Mouse (Mus musculus): ENCODE results near the gene Lpo. TPM values are rescaled to one million over a fixed set of nuclear protein-coding genes. Genes with fewer than 3 reads are reported as not detected.

Lpo gene
- total RNA-seq, 2 experiments from 2014 or later, result 0.05 TPM; not detected in 1

DNA sequence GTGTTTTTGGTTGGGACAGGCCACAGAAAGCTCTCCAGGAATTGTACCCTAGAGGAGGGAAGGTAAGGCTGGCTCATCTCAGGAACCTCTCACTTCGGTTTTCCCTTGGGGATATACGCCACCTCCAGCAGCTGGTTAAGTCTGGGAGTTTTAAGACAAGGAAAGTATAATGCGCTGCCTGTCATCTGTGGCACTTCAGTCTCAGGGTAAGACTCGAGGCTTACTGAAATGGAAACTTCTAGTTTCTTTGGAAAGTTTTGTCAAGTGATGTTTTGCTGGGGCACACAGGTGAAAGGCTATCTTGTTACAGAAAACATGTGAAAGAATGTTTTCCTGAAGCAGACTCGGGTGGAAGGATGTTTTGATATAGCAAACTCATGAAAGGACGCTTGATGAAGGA, 20.7 kb downstream of the Lpo start:
- ATAC-seq (replicated peaks; ENCODE audit: poor library complexity), result no peak

GRCm38 (mm10) chr11:87805448-87805847, 22.6 kb downstream of the Lpo start:
- ATAC-seq (replicated peaks; ENCODE audit: poor library complexity), result no peak

DNA sequence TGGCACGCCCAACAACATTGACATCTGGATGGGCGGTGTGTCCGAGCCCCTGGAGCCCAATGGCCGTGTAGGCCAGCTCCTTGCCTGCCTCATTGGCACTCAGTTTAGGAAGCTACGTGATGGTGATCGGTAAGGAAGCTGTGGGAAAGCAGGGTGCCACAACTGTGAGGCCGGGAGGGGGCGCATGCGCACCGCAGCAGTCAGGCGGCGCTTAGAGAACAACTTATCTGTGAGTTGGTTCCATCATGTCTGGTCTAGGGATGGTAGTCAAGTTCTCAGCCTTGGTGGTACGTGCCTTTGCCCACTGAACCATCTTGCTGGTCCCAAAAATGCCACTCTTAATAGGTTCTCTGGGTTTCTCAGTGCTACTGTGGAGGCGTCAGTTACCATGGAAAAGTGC, 25.5 kb downstream of the Lpo start:
- ATAC-seq (replicated peaks; ENCODE audit: poor library complexity), result no peak

DNA sequence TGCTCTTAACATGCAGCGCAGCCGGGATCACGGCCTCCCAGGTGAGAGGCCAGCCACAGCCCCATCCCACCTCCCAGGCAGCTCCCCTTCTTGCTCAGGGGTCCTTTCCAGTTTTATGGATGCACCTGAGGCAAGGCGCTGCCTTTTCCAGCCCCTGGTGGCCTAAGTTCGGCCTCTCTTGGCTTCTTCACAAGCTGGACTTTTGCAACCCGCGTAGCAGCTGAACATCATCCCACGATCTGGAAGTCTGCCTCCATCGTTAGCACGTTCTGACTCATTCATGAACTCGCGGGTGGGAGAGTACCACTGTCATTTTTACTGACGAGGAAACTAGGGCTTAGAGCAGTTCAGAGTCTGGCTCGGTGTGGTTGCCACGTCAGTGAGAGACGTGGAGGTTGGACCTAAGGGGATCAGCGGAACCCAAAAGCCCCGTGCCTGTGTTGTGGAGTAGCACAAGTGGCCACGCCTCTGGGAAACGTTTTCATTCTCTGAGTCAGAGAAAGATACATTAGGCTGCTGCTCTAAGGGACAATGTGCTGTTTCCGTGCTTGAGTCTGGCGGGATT, 26.3 kb downstream of the Lpo start:
- ATAC-seq (replicated peaks; ENCODE audit: poor library complexity), result no peak

DNA sequence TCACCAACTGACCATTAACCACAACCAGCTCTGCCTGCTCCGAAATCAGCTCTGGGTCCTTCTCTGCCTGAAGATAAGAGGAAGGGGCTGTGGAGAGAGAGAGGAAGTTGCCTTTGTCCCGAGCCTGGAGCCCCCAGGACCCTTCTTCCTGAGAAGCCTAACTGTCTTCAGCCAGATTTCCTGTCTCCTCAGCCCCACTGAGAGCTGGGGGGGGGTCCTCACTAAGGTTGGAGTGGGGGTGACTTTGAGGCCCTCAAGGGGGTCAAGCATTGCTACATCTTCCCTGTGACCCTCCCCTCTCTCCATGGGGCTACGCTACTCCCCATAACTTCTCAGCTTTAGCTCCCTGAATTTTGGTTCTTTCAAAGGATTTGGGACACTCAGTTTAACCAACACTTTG, 34.6 kb downstream of the Lpo start, which contains the start of gene Mpo:
Gene Mpo (plus strand): TSS at position 122 of the 400 bp plus-strand sequence.
- ATAC-seq (replicated peaks; ENCODE audit: poor library complexity), result peak; percentile 59

- peak; percentile 59 for ATAC-seq (replicated peaks; ENCODE audit: poor library complexity)
Measured at GRCm38 (mm10) chr11:87790088-87790487, 38.0 kb downstream of the Lpo start.

- no peak for ATAC-seq (replicated peaks; ENCODE audit: poor library complexity)
Measured at GRCm38 (mm10) chr11:87780130-87780529, 48.0 kb downstream of the Lpo start.

GRCm38 (mm10) chr11:87779392-87779791, 48.7 kb downstream of the Lpo start:
- peak; percentile 51 for ATAC-seq (replicated peaks; ENCODE audit: poor library complexity)

DNA sequence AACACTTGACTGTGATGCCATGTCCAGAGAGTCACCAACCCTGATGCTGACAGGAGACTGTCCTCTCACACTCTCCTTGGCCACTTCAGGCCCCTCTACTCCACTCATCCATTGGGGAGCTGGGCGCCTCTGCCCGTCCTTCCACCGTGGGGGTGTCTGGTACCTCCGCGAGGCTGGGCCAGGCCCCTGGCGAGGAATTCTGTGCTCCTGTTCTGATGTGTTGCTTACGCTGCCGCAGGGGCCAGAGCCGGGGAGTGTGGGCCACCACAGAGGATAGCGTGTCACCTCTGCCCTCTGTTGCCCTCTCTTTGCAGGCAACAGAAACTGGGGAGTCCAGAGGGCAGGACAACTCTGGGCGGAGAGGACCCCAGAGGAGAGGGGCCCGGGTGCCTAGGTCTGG, 49.2 kb downstream of the Lpo start:
- ATAC-seq (replicated peaks; ENCODE audit: poor library complexity), result no peak

DNA sequence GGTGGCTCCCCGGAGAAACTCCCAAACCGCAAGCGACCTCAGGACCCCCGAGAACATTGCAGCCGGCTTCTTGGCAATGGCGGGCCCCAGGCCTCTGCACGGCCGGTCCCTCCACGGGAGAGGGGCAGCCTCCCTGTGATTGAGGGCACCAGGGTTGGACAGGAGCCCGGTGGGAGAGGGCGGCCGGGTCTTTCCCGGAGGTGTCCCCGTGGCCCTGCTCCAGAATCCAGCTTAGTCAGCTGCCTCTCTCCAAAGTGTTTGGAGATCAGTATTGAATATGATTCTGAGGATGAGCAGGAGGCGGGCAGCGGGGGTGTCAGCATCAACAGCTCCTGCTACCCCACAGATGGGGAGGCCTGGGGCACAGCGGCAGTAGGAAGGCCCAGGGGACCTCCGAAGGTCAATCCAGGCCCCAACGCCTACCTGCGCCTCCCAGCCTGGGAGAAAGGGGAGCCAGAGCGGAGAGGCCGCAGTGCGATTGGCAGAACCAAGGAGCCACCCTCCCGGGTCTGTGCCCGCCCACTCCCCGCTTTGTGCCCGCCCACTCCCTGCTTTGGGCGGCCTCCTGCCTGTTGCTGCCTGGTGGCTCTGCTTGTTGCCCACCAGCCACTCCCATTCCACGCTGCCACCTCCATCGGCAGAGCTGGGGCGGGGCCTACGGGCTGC, 49.9 kb downstream of the Lpo start:
- ATAC-seq (replicated peaks; ENCODE audit: poor library complexity), result peak; percentile 91

DNA sequence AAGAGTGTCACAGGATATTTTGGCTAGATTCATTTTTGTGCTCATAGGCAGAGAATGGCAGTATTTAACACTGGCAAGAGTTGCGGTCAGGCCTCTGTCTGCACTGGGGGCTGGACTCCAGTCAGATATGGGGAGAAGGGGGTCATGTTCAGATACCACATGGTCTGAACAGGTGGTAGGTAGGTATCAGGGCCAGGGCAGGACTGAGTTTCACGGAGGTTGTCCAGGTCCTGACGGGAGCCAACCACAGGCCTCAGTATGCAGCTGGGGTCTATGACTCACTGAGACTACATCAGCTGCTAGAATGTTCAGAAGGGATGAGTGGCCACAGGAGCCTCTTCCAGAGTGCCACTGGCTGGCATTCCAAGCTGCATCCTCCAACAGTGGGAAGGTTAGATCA, 55.7 kb downstream of the Lpo start:
- ATAC-seq (replicated peaks; ENCODE audit: poor library complexity), result no peak

GRCm38 (mm10) chr11:87770989-87771388, 57.1 kb downstream of the Lpo start:
- peak; percentile 91 for ATAC-seq (replicated peaks; ENCODE audit: poor library complexity)

DNA sequence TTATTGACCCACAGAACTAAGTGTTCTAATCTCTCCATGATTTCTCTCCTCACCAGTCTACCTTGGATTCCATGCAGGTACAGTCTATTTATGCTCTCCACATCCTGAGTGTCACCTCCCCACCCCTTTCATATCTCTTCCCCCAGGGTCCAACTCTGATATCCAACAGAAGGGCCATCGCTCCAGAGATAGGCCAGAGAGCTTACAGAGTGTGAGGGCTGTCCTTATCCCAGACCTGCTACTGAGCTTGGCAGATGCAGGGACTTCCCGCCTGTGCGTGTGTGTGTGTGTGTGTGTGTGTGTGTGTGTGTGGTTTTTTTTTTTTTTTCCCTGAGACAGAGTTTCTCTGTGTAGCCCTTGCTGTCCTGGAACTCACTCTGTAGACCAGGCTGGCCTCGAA, 59.3 kb downstream of the Lpo start:
- no peak for ATAC-seq (replicated peaks; ENCODE audit: poor library complexity)

- no peak for ATAC-seq (replicated peaks; ENCODE audit: poor library complexity)
Measured at GRCm38 (mm10) chr11:87763988-87764876, 63.9 kb downstream of the Lpo start.

DNA sequence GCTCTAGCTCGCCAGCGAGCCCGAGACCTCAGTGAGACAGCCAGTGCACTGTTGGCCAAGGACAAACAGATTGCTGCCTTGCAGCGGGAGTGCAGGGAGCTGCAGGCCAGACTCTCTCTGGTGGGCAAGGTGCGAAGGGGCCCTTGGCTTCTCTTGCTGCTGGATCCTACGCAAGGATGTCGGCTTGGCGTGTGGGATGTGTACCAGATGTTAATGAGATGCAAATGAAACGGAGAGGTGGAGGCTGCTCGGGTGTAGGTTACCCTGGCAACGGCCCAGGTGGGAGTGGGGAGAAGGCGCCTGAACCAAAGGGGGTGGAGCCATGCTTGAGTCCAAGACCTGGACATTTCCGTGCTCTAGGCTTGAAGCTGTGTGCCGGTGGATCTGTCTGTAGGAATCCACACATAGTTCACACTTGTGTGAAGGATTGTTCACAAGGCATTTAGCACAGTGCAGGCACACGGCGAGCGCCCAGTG, 64.5 kb downstream of the Lpo start:
- no peak for ATAC-seq (replicated peaks; ENCODE audit: poor library complexity)

DNA sequence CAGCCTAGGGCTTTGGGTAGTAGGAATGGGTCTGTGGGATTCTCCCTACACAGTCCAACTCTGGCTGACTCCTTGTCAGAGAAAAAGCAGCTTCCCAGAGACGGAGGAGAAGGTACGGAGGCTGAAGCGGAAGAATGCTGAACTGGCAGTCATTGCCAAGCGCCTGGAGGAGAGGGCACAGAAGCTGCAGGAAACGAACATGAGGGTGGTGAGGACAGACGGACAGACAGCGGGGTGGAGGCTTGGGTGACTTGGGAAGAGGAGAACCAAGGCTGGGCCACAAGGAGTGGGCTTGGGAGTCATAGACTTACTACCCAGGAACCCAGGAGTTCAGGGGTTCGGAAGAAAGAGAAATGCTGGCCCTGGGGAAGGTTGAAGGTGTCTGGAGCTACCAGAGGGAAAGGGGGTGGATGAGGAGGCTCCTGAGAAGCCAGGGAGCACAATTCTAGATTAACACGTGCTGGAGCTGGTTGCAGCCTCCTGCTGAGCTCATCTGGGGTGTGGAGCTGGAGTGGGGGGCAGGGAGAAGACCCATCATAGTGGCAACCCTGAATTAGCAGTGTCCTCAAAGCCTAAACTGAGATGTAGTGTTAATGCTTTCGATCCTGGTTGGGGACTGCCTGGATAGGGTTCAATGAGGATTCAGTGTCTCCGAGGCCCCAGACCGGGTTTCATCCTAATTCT, 65.2 kb downstream of the Lpo start:
- no peak for ATAC-seq (replicated peaks; ENCODE audit: poor library complexity)

GRCm38 (mm10) chr11:87761806-87762701, 66.0 kb downstream of the Lpo start:
- no peak for ATAC-seq (replicated peaks; ENCODE audit: poor library complexity)

GRCm38 (mm10) chr11:87761181-87761721, 66.8 kb downstream of the Lpo start:
- ATAC-seq (replicated peaks; ENCODE audit: poor library complexity), result no peak

DNA sequence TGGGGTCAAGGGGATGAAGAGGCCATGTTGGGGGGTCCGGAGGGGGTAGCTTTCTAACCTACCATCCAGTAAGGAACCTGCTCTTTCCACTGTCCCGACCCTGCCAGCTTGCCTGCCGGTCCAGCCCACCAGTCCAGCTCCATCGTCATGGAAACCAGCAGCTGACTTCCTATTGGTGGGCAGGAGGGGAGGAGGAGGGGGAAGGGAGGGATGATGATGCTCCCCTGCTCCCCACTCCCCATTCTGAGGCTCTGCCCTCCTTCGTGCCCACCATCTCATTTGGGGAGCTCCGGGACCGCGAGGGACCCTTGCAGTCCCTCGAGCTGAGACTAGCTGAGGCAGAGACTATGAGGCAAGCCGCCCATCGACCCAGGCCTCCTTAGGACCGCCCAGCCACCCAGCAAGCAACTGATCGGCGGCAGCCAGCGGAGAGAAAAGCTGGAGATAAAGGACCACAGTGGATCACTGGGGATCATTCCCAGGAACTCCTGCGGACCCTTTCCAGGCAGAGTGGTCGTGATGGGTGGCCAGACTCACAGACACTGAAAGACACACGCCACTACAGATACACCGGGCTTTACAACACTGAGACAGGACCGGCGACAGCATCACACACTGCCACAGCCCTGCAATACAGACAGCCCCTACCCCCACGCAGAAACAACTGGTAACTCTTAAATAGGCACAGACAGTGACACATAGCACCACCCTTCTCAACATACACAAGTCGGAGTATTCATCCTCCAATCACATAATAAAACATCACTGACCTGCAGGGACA, 67.6 kb downstream of the Lpo start, which contains the start of gene Tspoap1:
Gene Tspoap1 (plus strand): TSS at position 241 of the 781 bp plus-strand sequence.
- no peak for ATAC-seq (replicated peaks; ENCODE audit: poor library complexity)
